Mouse (Mus musculus) olfactory bulb, adult 2 months (tissue): ENCODE measurements around the gene Ptgr1.

Experiments
- CTCF ChIP-seq: fragments of 200-500 bp; IDR thresholded peaks from 2 replicates; pipeline ENCODE4 v1.5.1; 2012; ENCODE audit warnings: low read depth, mild to moderate bottlenecking, low read length, moderate library complexity; ENCODE audit not compliant: insufficient read depth
- POLR2A ChIP-seq: fragments of 200-500 bp; IDR thresholded peaks from 2 replicates; pipeline ENCODE4 v1.6.1; 2012; ENCODE audit warnings: mild to moderate bottlenecking, low read depth, low read length, moderate library complexity; ENCODE audit not compliant: insufficient read depth

DNA sequence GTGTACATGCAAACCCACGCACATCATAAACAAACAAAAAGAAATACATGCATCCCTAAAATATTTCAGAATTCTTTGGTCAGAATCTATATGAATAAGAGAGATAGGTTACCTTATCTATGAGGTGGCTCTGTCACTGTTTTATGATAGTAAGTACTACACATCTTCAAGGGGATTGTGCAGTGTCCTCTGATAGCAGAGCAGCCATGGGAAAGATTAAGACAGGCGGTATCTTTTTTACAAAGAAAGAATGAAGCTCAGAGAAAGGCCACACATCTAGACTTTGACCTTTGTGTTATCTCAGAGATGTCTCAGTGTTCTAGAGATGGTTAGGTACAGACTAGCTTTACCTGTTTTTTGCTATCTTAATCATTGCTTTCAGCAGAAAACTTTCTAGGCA, 30.0 kb upstream of the Ptgr1 start:
- TF ChIP-seq CTCF (no peak), POLR2A (no peak)
